In genomic region chr6:145701021-145701540, GRCm38 (mm10) we compare ENCODE assay signal across 21 mouse cellular contexts. TPM values are rescaled to one million over a fixed set of nuclear protein-coding genes. Genes with fewer than 3 reads are reported as not detected.
DNase-seq lines count a peak whose midpoint lies in the region; ATAC-seq lines count a peak whose summit lies in the region.
"Had no signal": no experiment of that assay in that cellular context is flagged by ENCODE, and none has a peak within 500 bp of the region (broad histone marks: within the 10 kb centered on the region; RNA-seq: fewer than 3 reads in every experiment).

No protein-coding gene starts in this region.

- no peak overlapping the region for H3K4me2 ChIP-seq in hindbrain, embryonic 13.5 days
- no peak overlapping the region for H3K4me2 ChIP-seq in kidney, embryonic 16.5 days (replicated peaks; ENCODE audit: low read depth, low read length)
- H3K4me2 ChIP-seq: embryonic facial prominence, embryonic 12.5 days; forebrain, embryonic 15.5 days; neural tube, embryonic 13.5 days had no signal

- peak; percentile 30 to 72 for DNase-seq in adrenal gland, adult (ENCODE audit: inconsistent age in 2 of 2, low spot score in 1 of 2)
- DNase-seq in adrenal gland, adult 8-10 months: no peak
- DNase-seq in hindbrain, embryonic 10.5 days (ENCODE audit: low spot score): peak; percentile 15
- DNase-seq in adrenal gland, postnatal 36 days: peak; percentile 34 to 57
- peak; percentile 20 for DNase-seq in ovary, postnatal 14 days (ENCODE audit: low spot score)
- no peak for DNase-seq in spleen, postnatal 4 days (ENCODE audit: low spot score in 2 of 2)
- DNase-seq: cerebellum, adult 2 months; gastrocnemius, postnatal 14 days; heart, adult 18-20 months; heart, postnatal 36 days; thymus, postnatal 14 days had no signal

- H3K4me3 ChIP-seq in hindbrain, embryonic 10.5 days: no peak overlapping the region
- no peak overlapping the region for H3K4me3 ChIP-seq in hindbrain, embryonic 13.5 days
- H3K4me3 ChIP-seq in kidney, embryonic 16.5 days (ENCODE audit: low read length): no peak overlapping the region
- H3K4me3 ChIP-seq: embryonic facial prominence, embryonic 12.5 days; erythroblast, embryonic 14.5 days; forebrain, embryonic 15.5 days; neural tube, embryonic 13.5 days had no signal

- no peaks in the 10 kb centered on the region for H3K36me3 ChIP-seq in hindbrain, embryonic 10.5 days
- H3K36me3 ChIP-seq in hindbrain, embryonic 13.5 days: no peaks in the 10 kb centered on the region
- H3K36me3 ChIP-seq in kidney, embryonic 16.5 days (ENCODE audit: insufficient read depth, low read length): no peaks in the 10 kb centered on the region
- H3K36me3 ChIP-seq: embryonic facial prominence, embryonic 12.5 days; forebrain, embryonic 15.5 days; neural tube, embryonic 13.5 days had no signal

- peaks cover 15% of the 10 kb centered on the region for H3K4me1 ChIP-seq in hindbrain, embryonic 10.5 days (replicated peaks)
- H3K4me1 ChIP-seq in hindbrain, embryonic 13.5 days (replicated peaks): 0 out of 2 replicates have a peak, but pooled peaks cover 5% of the 10 kb centered on the region
- no peaks in the 10 kb centered on the region for H3K4me1 ChIP-seq in kidney, embryonic 16.5 days (ENCODE audit: insufficient read depth, low read length)
- H3K4me1 ChIP-seq: embryonic facial prominence, embryonic 12.5 days; forebrain, embryonic 15.5 days; neural tube, embryonic 13.5 days had no signal

- H3K9me3 ChIP-seq in hindbrain, embryonic 10.5 days: no peaks in the 10 kb centered on the region
- no peaks in the 10 kb centered on the region for H3K9me3 ChIP-seq in hindbrain, embryonic 13.5 days
- no peaks in the 10 kb centered on the region for H3K9me3 ChIP-seq in kidney, embryonic 16.5 days (ENCODE audit: low read length)
- H3K9me3 ChIP-seq: embryonic facial prominence, embryonic 12.5 days; forebrain, embryonic 15.5 days; neural tube, embryonic 13.5 days had no signal

- H3K9ac ChIP-seq in hindbrain, embryonic 13.5 days: no peak overlapping the region
- no peak overlapping the region for H3K9ac ChIP-seq in kidney, embryonic 16.5 days (replicated peaks; ENCODE audit: low read length)
- H3K9ac ChIP-seq: embryonic facial prominence, embryonic 12.5 days; forebrain, embryonic 15.5 days; liver, embryonic 14.5 days; neural tube, embryonic 13.5 days had no signal

- no peak for ATAC-seq in hindbrain, embryonic 13.5 days (ENCODE audit: low FRiP score)
- ATAC-seq in kidney, embryonic 16.5 days (ENCODE audit: low FRiP score, low TSS enrichment): no peak
- ATAC-seq: CD4-positive, CD25-positive, alpha-beta regulatory T cell, adult 4 months; forebrain, embryonic 15.5 days; hindbrain, embryonic 16.5 days; intestine, embryonic 16.5 days had no signal

- no peaks in the 10 kb centered on the region for H3K27me3 ChIP-seq in hindbrain, embryonic 10.5 days (ENCODE audit: insufficient read depth, poor library complexity, severe bottlenecking)
- H3K27me3 ChIP-seq in hindbrain, embryonic 13.5 days: no peaks in the 10 kb centered on the region
- H3K27me3 ChIP-seq in kidney, embryonic 16.5 days (ENCODE audit: insufficient read depth, low read length): no peaks in the 10 kb centered on the region
- H3K27me3 ChIP-seq: embryonic facial prominence, embryonic 12.5 days; forebrain, embryonic 15.5 days; neural tube, embryonic 13.5 days had no signal

- 28% methylated on average over 8 of the region's 8 CpGs for WGBS in hindbrain, embryonic 10.5 days
- 23% methylated on average over 8 of the region's 8 CpGs for WGBS in hindbrain, embryonic 13.5 days
- WGBS in kidney, embryonic 16.5 days: 59% methylated on average over 8 of the region's 8 CpGs

- peak overlapping the region; percentile 46; the same call in 1 of the 2 replicates for H3K27ac ChIP-seq in hindbrain, embryonic 10.5 days
- no peak overlapping the region for H3K27ac ChIP-seq in hindbrain, embryonic 13.5 days
- no peak overlapping the region for H3K27ac ChIP-seq in kidney, embryonic 16.5 days (ENCODE audit: low read length)
- H3K27ac ChIP-seq: embryonic facial prominence, embryonic 12.5 days; forebrain, embryonic 15.5 days; liver, embryonic 14.5 days; neural tube, embryonic 13.5 days had no signal

RNA-seq across cellular contexts. Expression of gene Rassf8, which starts 45.5 kb away (rescaled TPM):
- total RNA-seq in adrenal gland, adult 8-10 months (2022): 10 to 100 TPM; 72.3 to 88.2 (median 80.0) TPM
- polyA plus RNA-seq in hindbrain, embryonic 10.5 days (2016; fragmentation: Nextera tagmentation; extraction: Ambion mirVana): 2.9 and 4.2 TPM in 2 replicates
- 3.7 and 4.3 TPM in 2 replicates for polyA plus RNA-seq in hindbrain, embryonic 13.5 days (2015; fragmentation: Nextera tagmentation; extraction: Ambion mirVana)
- total RNA-seq in adrenal gland, postnatal 36 days (2021): 100 to 1,000 TPM in 1 of 2 experiments, 10 to 100 TPM in 1; 79.1 to 106 TPM
- 4.6 and 5.9 TPM in 2 replicates for polyA plus RNA-seq in kidney, embryonic 16.5 days (2015; fragmentation: Nextera tagmentation; extraction: Ambion mirVana)
- polyA plus RNA-seq: erythroblast, embryonic 14.5 days had no signal

Comparison
In these comparisons a context has a peak if more than half of its experiments do, and no peak if none do; other contexts are left out.
1. DNase-seq: peak in adrenal gland, adult (2 of 2), hindbrain, embryonic 10.5 days (single experiment), adrenal gland, postnatal 36 days (2 of 2) and ovary, postnatal 14 days (single experiment); none in adrenal gland, adult 8-10 months (single experiment) and spleen, postnatal 4 days (0 of 2).